Mouse (Mus musculus) MEL (cell line): ENCODE data around the gene Olfr986.

Experiments used
- CTCF ChIP-seq, 3 experiments: IDR thresholded peaks in 2 of 3; conservative IDR thresholded peaks in 1 of 3; 2 replicates each; pipeline ENCODE4 v1.5.1; 2011 to 2012; ENCODE audit warnings: low read length in 3 of 3, low read depth in 2 of 3, mild to moderate bottlenecking in 2 of 3, improper control_type of control experiment in 1 of 3, inconsistent platforms in 1 of 3, mixed read lengths in 1 of 3, moderate library complexity in 1 of 3; ENCODE audit not compliant: control insufficient read depth in 1 of 3, insufficient read depth in 1 of 3, poor library complexity in 1 of 3, severe bottlenecking in 1 of 3
- EP300 ChIP-seq, 2 experiments: IDR thresholded peaks; 2 replicates each; pipeline ENCODE4 v1.6.1; 2011; ENCODE audit warnings: improper control_type of control experiment in 2 of 2, low read length in 2 of 2, low read depth in 1 of 2, mild to moderate bottlenecking in 1 of 2
- GATA1 ChIP-seq: IDR thresholded peaks from 2 replicates; pipeline ENCODE4 v1.6.1; 2011; ENCODE audit warnings: low read depth, low read length, improper control_type of control experiment
- MAFK ChIP-seq: IDR thresholded peaks from 2 replicates; pipeline ENCODE4 v1.6.1; 2011; ENCODE audit warnings: low read depth, mild to moderate bottlenecking, low read length, improper control_type of control experiment, borderline replicate concordance
- MAX ChIP-seq: IDR thresholded peaks from 2 replicates; pipeline ENCODE4 v1.6.1; 2011; ENCODE audit warnings: low read length, improper control_type of control experiment
- MYB ChIP-seq: IDR thresholded peaks from 2 replicates; pipeline ENCODE4 v1.6.1; 2011; ENCODE audit warnings: mild to moderate bottlenecking, low read depth, low read length, improper control_type of control experiment
- MYC ChIP-seq: IDR thresholded peaks from 2 replicates; pipeline ENCODE4 v1.6.1; 2011; ENCODE audit warnings: low read depth, mild to moderate bottlenecking, low read length, improper control_type of control experiment, moderate library complexity
- POLR2A ChIP-seq, 2 experiments: IDR thresholded peaks; 2 replicates each; pipeline ENCODE4 v1.6.1; 2011 to 2012; ENCODE audit warnings: low read length in 2 of 2, mild to moderate bottlenecking in 2 of 2, control low read depth in 1 of 2, improper control_type of control experiment in 1 of 2, low read depth in 1 of 2, moderate library complexity in 1 of 2; ENCODE audit not compliant: control insufficient read depth in 1 of 2, insufficient read depth in 1 of 2, poor library complexity in 1 of 2
- POLR2AphosphoS2 ChIP-seq: IDR thresholded peaks from 2 replicates; pipeline ENCODE4 v1.6.1; 2011; ENCODE audit warnings: low read length, improper control_type of control experiment
- RCOR1 ChIP-seq: IDR thresholded peaks from 2 replicates; pipeline ENCODE4 v1.6.1; 2012; ENCODE audit warnings: low read depth, mild to moderate bottlenecking, inconsistent platforms, low read length, improper control_type of control experiment
- SIN3A ChIP-seq: IDR thresholded peaks from 2 replicates; pipeline ENCODE4 v1.6.1; 2012; ENCODE audit warnings: low read length, improper control_type of control experiment, inconsistent platforms
- TAL1 ChIP-seq: IDR thresholded peaks from 2 replicates; pipeline ENCODE4 v1.6.1; 2012; ENCODE audit warnings: mild to moderate bottlenecking, inconsistent platforms, low read length, moderate library complexity, mixed read lengths
- USF1 ChIP-seq: IDR thresholded peaks from 2 replicates; pipeline ENCODE4 v1.6.1; 2014; ENCODE audit warnings: low read depth, mild to moderate bottlenecking, inconsistent platforms, low read length, improper control_type of control experiment, moderate library complexity

- TF ChIP-seq CTCF (IDR thresholded peaks at IDR 0.05 in 2 of 3, conservative IDR thresholded peaks at IDR 0.05 in 1 of 3; ENCODE audit: control insufficient read depth in 1 of 3, insufficient read depth in 1 of 3, low read depth in 2 of 3, low read length in 3 of 3, poor library complexity in 1 of 3, severe bottlenecking in 1 of 3): no peak
- no peak for TF ChIP-seq USF1
- TF ChIP-seq SIN3A: no peak
- TF ChIP-seq POLR2AphosphoS2: no peak
- TF ChIP-seq POLR2A (IDR thresholded peaks at IDR 0.05; ENCODE audit: control insufficient read depth in 1 of 2, insufficient read depth in 1 of 2, low read depth in 1 of 2, low read length in 2 of 2, poor library complexity in 1 of 2): no peak
- no peak for TF ChIP-seq RCOR1
- no peak for TF ChIP-seq EP300 (IDR thresholded peaks at IDR 0.05; ENCODE audit: low read depth in 1 of 2, low read length in 2 of 2)
- TF ChIP-seq MAX: no peak
- no peak for TF ChIP-seq MAFK
- TF ChIP-seq MYC: no peak
- no peak for TF ChIP-seq TAL1
- TF ChIP-seq GATA1: no peak
- TF ChIP-seq MYB: no peak
Observed at GRCm38 (mm10) chr9:40195981-40196380, 15.3 kb downstream of the Olfr986 start.
